Mouse (Mus musculus): ENCODE data around the gene Zfand6. TPM values are rescaled to one million over a fixed set of nuclear protein-coding genes. Genes with fewer than 3 reads are reported as not detected.

Zfand6 gene
- polyA plus RNA-seq, 1 experiment from 2014 or later = 153 TPM

DNA sequence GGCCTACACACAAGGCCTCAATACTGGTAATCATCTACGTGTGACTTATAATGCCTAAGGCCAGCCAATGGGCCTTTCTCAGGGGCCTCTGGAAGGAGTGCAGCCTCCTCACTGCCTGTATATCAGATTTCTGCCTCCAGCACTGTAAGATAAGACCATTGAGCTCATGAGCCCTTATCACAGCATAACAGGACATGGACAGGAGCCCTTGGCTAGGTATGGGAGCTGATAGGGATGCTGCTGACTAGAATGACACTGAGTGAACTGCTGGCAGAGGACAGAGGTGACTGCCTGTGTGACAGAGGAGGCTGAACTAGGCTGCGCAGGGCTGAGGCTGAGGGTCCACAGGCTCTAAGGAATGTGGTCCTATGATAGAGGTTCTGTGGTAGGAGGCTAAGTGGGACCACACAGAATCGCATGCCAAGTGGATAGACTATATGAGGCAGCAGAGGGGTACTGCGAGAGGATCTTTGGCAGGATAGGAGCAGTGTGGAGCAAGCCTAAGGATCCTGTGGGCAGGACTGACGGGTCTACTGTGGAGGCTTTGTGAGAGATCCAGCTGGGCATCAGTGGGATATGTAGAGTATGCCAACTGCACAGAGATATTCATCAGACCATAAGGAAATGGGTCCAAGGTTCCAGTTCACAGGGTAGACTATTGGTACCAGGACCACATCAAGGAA lies 102.5 kb downstream of the Zfand6 start:
- Histone ChIP-seq H3K27me3 (ENCODE audit: control insufficient read depth, insufficient read depth, low read length) (no peaks in the 10 kb centered on the region), H3K27ac (ENCODE audit: low read length) (no peak overlapping the region), H3K9ac (ENCODE audit: low read length) (no peak overlapping the region), H3K9me3 (replicated peaks; ENCODE audit: control insufficient read depth, low read length) (no peaks in the 10 kb centered on the region), H3K36me3 (ENCODE audit: control insufficient read depth, insufficient read depth) (no peaks in the 10 kb centered on the region), H3K4me1 (ENCODE audit: control insufficient read depth, insufficient read depth, low read length) (no peaks in the 10 kb centered on the region), H3K4me2 (ENCODE audit: low read depth, low read length) (no peak overlapping the region), H3K4me3 (ENCODE audit: low read length) (no peak overlapping the region)
- no peak for ATAC-seq (replicated peaks; ENCODE audit: extremely low read depth, insufficient read depth, low FRiP score)
- 82% methylated on average over 5 of the region's 5 CpGs for WGBS

- ATAC-seq (replicated peaks; ENCODE audit: extremely low read depth, insufficient read depth, low FRiP score) = no peak
- Histone ChIP-seq H3K27me3 (ENCODE audit: control insufficient read depth, insufficient read depth, low read length) (no peaks in the 10 kb centered on the region), H3K4me1 (ENCODE audit: control insufficient read depth, insufficient read depth, low read length) (no peaks in the 10 kb centered on the region), H3K36me3 (ENCODE audit: control insufficient read depth, insufficient read depth) (no peaks in the 10 kb centered on the region), H3K27ac (ENCODE audit: low read length) (no peak overlapping the region), H3K4me2 (ENCODE audit: low read depth, low read length) (no peak overlapping the region), H3K9ac (ENCODE audit: low read length) (no peak overlapping the region), H3K4me3 (ENCODE audit: low read length) (no peak overlapping the region), H3K9me3 (replicated peaks; ENCODE audit: control insufficient read depth, low read length) (no peaks in the 10 kb centered on the region)
- WGBS = 71% methylated on average over 3 of the region's 3 CpGs
These were observed 103.2 kb downstream of the Zfand6 start for GRCm38 (mm10) chr7:84586360-84587100.

- Histone ChIP-seq H3K36me3 (ENCODE audit: control insufficient read depth, insufficient read depth) (no peaks in the 10 kb centered on the region), H3K9me3 (replicated peaks; ENCODE audit: control insufficient read depth, low read length) (no peaks in the 10 kb centered on the region), H3K4me2 (ENCODE audit: low read depth, low read length) (no peak overlapping the region), H3K27ac (ENCODE audit: low read length) (no peak overlapping the region), H3K27me3 (ENCODE audit: control insufficient read depth, insufficient read depth, low read length) (no peaks in the 10 kb centered on the region), H3K4me3 (ENCODE audit: low read length) (no peak overlapping the region), H3K9ac (ENCODE audit: low read length) (no peak overlapping the region), H3K4me1 (ENCODE audit: control insufficient read depth, insufficient read depth, low read length) (no peaks in the 10 kb centered on the region)
- 78% methylated on average over 4 of the region's 4 CpGs for WGBS
- no peak for ATAC-seq (replicated peaks; ENCODE audit: extremely low read depth, insufficient read depth, low FRiP score)
These were observed 104.7 kb downstream of the Zfand6 start for GRCm38 (mm10) chr7:84585086-84585485.

DNA sequence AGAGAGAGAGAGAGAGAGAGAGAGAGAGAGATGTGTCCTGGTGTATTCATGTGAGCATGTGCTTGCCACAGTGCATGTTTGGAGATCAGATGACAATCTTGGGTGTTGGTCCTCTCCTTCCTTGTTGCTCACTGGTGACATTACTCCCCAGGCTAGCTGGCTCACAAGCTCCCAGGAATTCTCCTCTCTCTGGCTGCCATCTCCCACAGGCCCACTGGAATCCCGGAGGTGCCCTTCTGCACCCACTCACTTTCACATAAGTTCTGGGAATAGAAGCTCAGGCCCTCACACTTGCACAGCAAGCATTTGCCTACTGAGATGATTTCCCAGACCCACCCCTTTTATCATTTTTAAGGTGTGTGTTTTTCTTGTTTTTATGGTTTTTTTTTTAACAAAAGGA lies 110.0 kb downstream of the Zfand6 start:
- ATAC-seq (replicated peaks; ENCODE audit: extremely low read depth, insufficient read depth, low FRiP score) = no peak
- Histone ChIP-seq H3K27ac (ENCODE audit: low read length) (no peak overlapping the region), H3K36me3 (ENCODE audit: control insufficient read depth, insufficient read depth) (no peaks in the 10 kb centered on the region), H3K4me3 (ENCODE audit: low read length) (no peak overlapping the region), H3K4me1 (ENCODE audit: control insufficient read depth, insufficient read depth, low read length) (no peaks in the 10 kb centered on the region), H3K9ac (ENCODE audit: low read length) (no peak overlapping the region), H3K4me2 (ENCODE audit: low read depth, low read length) (no peak overlapping the region), H3K27me3 (ENCODE audit: control insufficient read depth, insufficient read depth, low read length) (no peaks in the 10 kb centered on the region), H3K9me3 (replicated peaks; ENCODE audit: control insufficient read depth, low read length) (no peaks in the 10 kb centered on the region)
- WGBS = 83% methylated on average over 1 of the region's 1 CpGs

GRCm38 (mm10) chr7:84578841-84579240 lies 110.9 kb downstream of the Zfand6 start:
- Histone ChIP-seq H3K27ac (ENCODE audit: low read length) (no peak overlapping the region), H3K9ac (ENCODE audit: low read length) (no peak overlapping the region), H3K9me3 (replicated peaks; ENCODE audit: control insufficient read depth, low read length) (no peaks in the 10 kb centered on the region), H3K27me3 (ENCODE audit: control insufficient read depth, insufficient read depth, low read length) (no peaks in the 10 kb centered on the region), H3K4me1 (ENCODE audit: control insufficient read depth, insufficient read depth, low read length) (no peaks in the 10 kb centered on the region), H3K36me3 (ENCODE audit: control insufficient read depth, insufficient read depth) (no peaks in the 10 kb centered on the region), H3K4me3 (ENCODE audit: low read length) (no peak overlapping the region), H3K4me2 (ENCODE audit: low read depth, low read length) (no peak overlapping the region)
- 83% methylated on average over 1 of the region's 1 CpGs for WGBS
- no peak for ATAC-seq (replicated peaks; ENCODE audit: extremely low read depth, insufficient read depth, low FRiP score)

- Histone ChIP-seq H3K27ac (ENCODE audit: low read length) (no peak overlapping the region), H3K9ac (ENCODE audit: low read length) (no peak overlapping the region), H3K4me1 (ENCODE audit: control insufficient read depth, insufficient read depth, low read length) (no peaks in the 10 kb centered on the region), H3K4me3 (ENCODE audit: low read length) (no peak overlapping the region), H3K9me3 (replicated peaks; ENCODE audit: control insufficient read depth, low read length) (no peaks in the 10 kb centered on the region), H3K4me2 (ENCODE audit: low read depth, low read length) (no peak overlapping the region), H3K27me3 (ENCODE audit: control insufficient read depth, insufficient read depth, low read length) (no peaks in the 10 kb centered on the region), H3K36me3 (ENCODE audit: control insufficient read depth, insufficient read depth) (no peaks in the 10 kb centered on the region)
- WGBS = 83% methylated on average over 2 of the region's 2 CpGs
- no peak for ATAC-seq (replicated peaks; ENCODE audit: extremely low read depth, insufficient read depth, low FRiP score)
These were observed 112.7 kb downstream of the Zfand6 start for GRCm38 (mm10) chr7:84577034-84577433.

GRCm38 (mm10) chr7:84566200-84566599 lies 123.6 kb downstream of the Zfand6 start:
- no peaks in the 10 kb centered on the region for H3K9me3 ChIP-seq (replicated peaks; ENCODE audit: control insufficient read depth, low read length)
- H3K27me3 ChIP-seq (ENCODE audit: control insufficient read depth, insufficient read depth, low read length) = no peaks in the 10 kb centered on the region
- H3K27ac ChIP-seq (ENCODE audit: low read length) = peak overlapping the region; percentile 68
- H3K36me3 ChIP-seq (ENCODE audit: control insufficient read depth, insufficient read depth) = no peaks in the 10 kb centered on the region
- WGBS = 44% methylated on average over 6 of the region's 6 CpGs
- peak; percentile 80 for ATAC-seq (replicated peaks; ENCODE audit: extremely low read depth, insufficient read depth, low FRiP score)
- peak overlapping the region; percentile 34; the same call in 1 of the 2 replicates for H3K4me2 ChIP-seq (ENCODE audit: low read depth, low read length)
- H3K4me1 ChIP-seq (ENCODE audit: control insufficient read depth, insufficient read depth, low read length) = peaks cover 10% of the 10 kb centered on the region
- H3K9ac ChIP-seq (ENCODE audit: low read length) = no peak overlapping the region
- no peak overlapping the region for H3K4me3 ChIP-seq (ENCODE audit: low read length)

- Histone ChIP-seq H3K4me3 (ENCODE audit: low read length) (no peak overlapping the region), H3K4me2 (ENCODE audit: low read depth, low read length) (no peak overlapping the region), H3K9me3 (replicated peaks; ENCODE audit: control insufficient read depth, low read length) (no peaks in the 10 kb centered on the region), H3K27ac (ENCODE audit: low read length) (no peak overlapping the region), H3K27me3 (ENCODE audit: control insufficient read depth, insufficient read depth, low read length) (no peaks in the 10 kb centered on the region), H3K4me1 (ENCODE audit: control insufficient read depth, insufficient read depth, low read length) (peaks cover 10% of the 10 kb centered on the region), H3K36me3 (ENCODE audit: control insufficient read depth, insufficient read depth) (no peaks in the 10 kb centered on the region), H3K9ac (ENCODE audit: low read length) (no peak overlapping the region)
- WGBS = 76% methylated on average over 3 of the region's 3 CpGs
- ATAC-seq (replicated peaks; ENCODE audit: extremely low read depth, insufficient read depth, low FRiP score) = no peak
These were observed 125.5 kb downstream of the Zfand6 start for GRCm38 (mm10) chr7:84564236-84564635.

Data from heart, embryonic 16.5 days (tissue).